Mouse (Mus musculus) limb, embryonic 11.5 days (tissue): ENCODE measurements at regions not wholly inside any gene's neighbourhood (a gene's known extent, or its start where the extent isn't known, plus 50 kb on each side); places are given as distances from the start of the nearest gene placed in this dataset.

Source experiments
- ATAC-seq: fragments of 200-750 bp; cut with Nextera tagmentation; 2 replicates; pipeline ENCODE4 v1.8.0; 2017; ENCODE audit warnings: low read depth; ENCODE audit not compliant: insufficient number of reproducible peaks, low FRiP score, low TSS enrichment
- DNase-seq: peaks from one replicate; pipeline ENCODE4 v3.0.0-alpha.2; 2015; ENCODE audit warnings: low spot score
- H3K27ac ChIP-seq: fragments of 300-500 bp; sonication (generic); replicated peaks from 2 replicates; pipeline ENCODE4 v1.5.1; 2014; ENCODE audit warnings: low read depth, mild to moderate bottlenecking, low read length
- H3K27me3 ChIP-seq: fragments of 300-500 bp; sonication (generic); 2 replicates; pipeline ENCODE4 v1.6.1; 2014; ENCODE audit warnings: mild to moderate bottlenecking, low read length, mixed read lengths; ENCODE audit not compliant: control insufficient read depth, insufficient read depth
- H3K36me3 ChIP-seq: fragments of 300-500 bp; sonication (generic); 2 replicates; pipeline ENCODE4 v1.6.1; 2014; ENCODE audit warnings: mild to moderate bottlenecking, low read length, moderate library complexity, mixed read lengths; ENCODE audit not compliant: control insufficient read depth, insufficient read depth
- H3K4me1 ChIP-seq: fragments of 300-500 bp; sonication (generic); 2 replicates; pipeline ENCODE4 v1.6.1; 2014; ENCODE audit warnings: low read length, mixed read lengths; ENCODE audit not compliant: control insufficient read depth, insufficient read depth
- H3K4me2 ChIP-seq: fragments of 300-500 bp; sonication (generic); 2 replicates; pipeline ENCODE4 v1.6.1; 2014; ENCODE audit warnings: low read depth, mild to moderate bottlenecking, moderate library complexity; ENCODE audit not compliant: severe bottlenecking
- H3K4me3 ChIP-seq: fragments of 300-500 bp; sonication (generic); 2 replicates; pipeline ENCODE4 v1.5.1; 2014; ENCODE audit warnings: low read depth, low read length
- H3K9ac ChIP-seq: fragments of 300-500 bp; sonication (generic); 2 replicates; pipeline ENCODE4 v1.6.1; 2014; ENCODE audit warnings: mild to moderate bottlenecking, low read length
- H3K9me3 ChIP-seq: fragments of 300-500 bp; sonication (generic); 2 replicates; pipeline ENCODE4 v1.6.1; 2016; ENCODE audit warnings: low read length; ENCODE audit not compliant: control insufficient read depth
- WGBS: fragments of 180-500 bp; shearing (Covaris S2); extraction: QIAGEN DNeasy Blood & Tissue Kit; methylation state at CpG from one replicate; pipeline ENCODE4 v1.1.7; 2014; 5-methylcytosine and 5-hydroxymethylcytosine counted together

GRCm38 (mm10) chr13:118975008-118975407 is 305.4 kb downstream of the Fgf10 start:
- Histone ChIP-seq H3K36me3 (no peaks in the 10 kb centered on the region), H3K27ac (no peak overlapping the region), H3K9me3 (no peaks in the 10 kb centered on the region), H3K4me2 (no peak overlapping the region), H3K27me3 (no peaks in the 10 kb centered on the region), H3K4me1 (no peaks in the 10 kb centered on the region), H3K9ac (no peak overlapping the region), H3K4me3 (no peak overlapping the region)
- ATAC-seq (no peak), DNase-seq (no peak)

GRCm38 (mm10) chr13:118975519-118975918 is 305.9 kb downstream of the Fgf10 start:
- ATAC-seq (no peak), DNase-seq (no peak)
- Histone ChIP-seq H3K9me3 (no peaks in the 10 kb centered on the region), H3K27ac (no peak overlapping the region), H3K4me1 (no peaks in the 10 kb centered on the region), H3K27me3 (no peaks in the 10 kb centered on the region), H3K36me3 (no peaks in the 10 kb centered on the region), H3K4me3 (no peak overlapping the region), H3K9ac (no peak overlapping the region), H3K4me2 (no peak overlapping the region)
- 91% methylated on average over 1 of the region's 1 CpGs for WGBS

GRCm38 (mm10) chr13:118979505-118979904 is 309.9 kb downstream of the Fgf10 start:
- Histone ChIP-seq H3K36me3 (no peaks in the 10 kb centered on the region), H3K9me3 (no peaks in the 10 kb centered on the region), H3K4me1 (peaks cover 2% of the 10 kb centered on the region; the same call in 1 of the 2 replicates), H3K27me3 (no peaks in the 10 kb centered on the region), H3K9ac (no peak overlapping the region), H3K4me3 (no peak overlapping the region), H3K4me2 (no peak overlapping the region), H3K27ac (no peak overlapping the region)
- ATAC-seq (no peak), DNase-seq (no peak)
- 70% methylated on average over 5 of the region's 5 CpGs for WGBS

GRCm38 (mm10) chr13:118981196-118981810 is 311.7 kb downstream of the Fgf10 start:
- WGBS, result 71% methylated on average over 10 of the region's 10 CpGs
- no peak for ATAC-seq

GRCm38 (mm10) chr13:118985285-118985684 is 315.7 kb downstream of the Fgf10 start:
- 88% methylated on average over 1 of the region's 1 CpGs for WGBS
- Histone ChIP-seq H3K9ac (no peak overlapping the region), H3K4me3 (no peak overlapping the region), H3K27me3 (no peaks in the 10 kb centered on the region), H3K4me1 (peaks cover 2% of the 10 kb centered on the region; the same call in 1 of the 2 replicates), H3K27ac (no peak overlapping the region), H3K36me3 (no peaks in the 10 kb centered on the region), H3K4me2 (no peak overlapping the region), H3K9me3 (no peaks in the 10 kb centered on the region)
- DNase-seq (no peak), ATAC-seq (no peak)

More at GRCm38 (mm10) chr13:118981196-118981810, 311.7 kb downstream of the Fgf10 start:
- H3K4me3 ChIP-seq, result no peak overlapping the region
- no peak for DNase-seq
- H3K4me2 ChIP-seq, result no peak overlapping the region
- H3K4me1 ChIP-seq, result peaks cover 2% of the 10 kb centered on the region; the same call in 1 of the 2 replicates
- no peaks in the 10 kb centered on the region for H3K27me3 ChIP-seq
- H3K9me3 ChIP-seq, result no peaks in the 10 kb centered on the region
- peak overlapping the region; percentile 2; the same call in 1 of the 2 replicates for H3K27ac ChIP-seq
- no peaks in the 10 kb centered on the region for H3K36me3 ChIP-seq
- no peak overlapping the region for H3K9ac ChIP-seq

GRCm38 (mm10) chr13:119025305-119025975 is 355.8 kb downstream of the Fgf10 start:
- H3K36me3 ChIP-seq, result no peaks in the 10 kb centered on the region
- H3K4me2 ChIP-seq, result no peak overlapping the region
- DNase-seq, result no peak
- no peak overlapping the region for H3K4me3 ChIP-seq
- no peaks in the 10 kb centered on the region for H3K4me1 ChIP-seq
- H3K9me3 ChIP-seq, result no peaks in the 10 kb centered on the region
- ATAC-seq, result no peak
- 84% methylated on average over 6 of the region's 6 CpGs for WGBS
- H3K9ac ChIP-seq, result no peak overlapping the region
- H3K27ac ChIP-seq, result no peak overlapping the region
- no peaks in the 10 kb centered on the region for H3K27me3 ChIP-seq

- DNase-seq (no peak), ATAC-seq (no peak)
- WGBS, result 93% methylated on average over 1 of the region's 1 CpGs
- Histone ChIP-seq H3K4me2 (no peak overlapping the region), H3K36me3 (no peaks in the 10 kb centered on the region), H3K9ac (no peak overlapping the region), H3K27ac (no peak overlapping the region), H3K9me3 (no peaks in the 10 kb centered on the region), H3K4me1 (no peaks in the 10 kb centered on the region), H3K27me3 (no peaks in the 10 kb centered on the region), H3K4me3 (no peak overlapping the region)
These were observed 370.0 kb downstream of the Fgf10 start for GRCm38 (mm10) chr13:119039616-119040015.

GRCm38 (mm10) chr13:119045112-119045511 is 375.5 kb downstream of the Fgf10 start:
- Histone ChIP-seq H3K4me1 (no peaks in the 10 kb centered on the region), H3K9me3 (no peaks in the 10 kb centered on the region), H3K36me3 (no peaks in the 10 kb centered on the region), H3K4me2 (no peak overlapping the region), H3K27me3 (no peaks in the 10 kb centered on the region), H3K4me3 (no peak overlapping the region), H3K27ac (no peak overlapping the region), H3K9ac (no peak overlapping the region)
- WGBS, result 70% methylated on average over 1 of the region's 1 CpGs
- no peak for DNase-seq
- ATAC-seq, result no peak
